Mouse (Mus musculus) heart, embryonic 16.5 days (tissue): ENCODE measurements around the gene AC124108.1. TPM values are rescaled to one million over a fixed set of nuclear protein-coding genes. Genes with fewer than 3 reads are reported as not detected.
A peak's percentile ranks its signal among the peaks of the same experiment; 100 is the strongest.

Experiments
- ATAC-seq: fragments of 200-750 bp; cut with Nextera tagmentation; replicated peaks from 2 replicates; pipeline ENCODE4 v1.8.0; 2017; ENCODE audit warnings: moderate number of reproducible peaks; ENCODE audit not compliant: insufficient read depth, low FRiP score; ENCODE audit errors: extremely low read depth
- H3K27ac ChIP-seq: fragments of 300-500 bp; sonication (generic); 2 replicates; pipeline ENCODE4 v1.5.1; 2014; ENCODE audit warnings: mild to moderate bottlenecking, low read length, control low read depth, moderate library complexity
- H3K27me3 ChIP-seq: fragments of 300-500 bp; sonication (generic); 2 replicates; pipeline ENCODE4 v1.6.1; 2014; ENCODE audit warnings: low read length, mixed read lengths; ENCODE audit not compliant: control insufficient read depth, insufficient read depth
- H3K36me3 ChIP-seq: fragments of 300-500 bp; sonication (generic); 2 replicates; pipeline ENCODE4 v1.6.1; 2014; ENCODE audit not compliant: control insufficient read depth, insufficient read depth
- H3K4me1 ChIP-seq: fragments of 300-500 bp; sonication (generic); 2 replicates; pipeline ENCODE4 v1.6.1; 2014; ENCODE audit warnings: low read length, mixed read lengths; ENCODE audit not compliant: control insufficient read depth, insufficient read depth
- H3K4me2 ChIP-seq: fragments of 300-500 bp; sonication (generic); 2 replicates; pipeline ENCODE4 v1.6.1; 2014; ENCODE audit warnings: low read depth, mild to moderate bottlenecking, control low read depth, low read length
- H3K4me3 ChIP-seq: fragments of 300-500 bp; sonication (generic); 2 replicates; pipeline ENCODE4 v1.5.1; 2014; ENCODE audit warnings: mild to moderate bottlenecking, control low read depth, low read length
- H3K9ac ChIP-seq: fragments of 300-500 bp; sonication (generic); 2 replicates; pipeline ENCODE4 v1.6.1; 2014; ENCODE audit warnings: low read length, control low read depth
- H3K9me3 ChIP-seq: fragments of 300-500 bp; sonication (generic); replicated peaks from 2 replicates; pipeline ENCODE4 v1.6.1; 2016; ENCODE audit warnings: low read length; ENCODE audit not compliant: control insufficient read depth
- WGBS: fragments of 180-500 bp; shearing (Covaris S2); extraction: QIAGEN DNeasy Blood & Tissue Kit; methylation state at CpG from one replicate; pipeline ENCODE4 v1.1.7; 2014; 5-methylcytosine and 5-hydroxymethylcytosine counted together
- polyA plus RNA-seq: library from polyadenylated mRNA; unstranded; fragments of >200 nt; fragmentation: Nextera tagmentation; extraction: Ambion mirVana; gene quantifications from 2 replicates; pipeline ENCODE4 v1.2.1, GENCODE M21; 2015

Gene AC124108.1
- polyA plus RNA-seq, 1 experiment from 2014 or later: not detected

GRCm38 (mm10) chr1:132195681-132196080 is 4.4 kb downstream of the AC124108.1 start:
- no peak overlapping the region for H3K4me3 ChIP-seq
- H3K27ac ChIP-seq: no peak overlapping the region
- no peaks in the 10 kb centered on the region for H3K36me3 ChIP-seq
- WGBS: 53% methylated on average over 5 of the region's 5 CpGs
- no peak overlapping the region for H3K4me2 ChIP-seq
- H3K4me1 ChIP-seq: peaks cover 13% of the 10 kb centered on the region
- no peak overlapping the region for H3K9ac ChIP-seq
- peaks cover 69% of the 10 kb centered on the region for H3K27me3 ChIP-seq
- no peaks in the 10 kb centered on the region for H3K9me3 ChIP-seq
- ATAC-seq: no peak

- H3K4me3 ChIP-seq: no peak overlapping the region
- peaks cover 8% of the 10 kb centered on the region for H3K4me1 ChIP-seq
- no peak overlapping the region for H3K4me2 ChIP-seq
- ATAC-seq: no peak
- H3K27ac ChIP-seq: no peak overlapping the region
- no peaks in the 10 kb centered on the region for H3K36me3 ChIP-seq
- no peak overlapping the region for H3K9ac ChIP-seq
- H3K27me3 ChIP-seq: peaks cover 64% of the 10 kb centered on the region
- WGBS: 48% methylated on average over 7 of the region's 7 CpGs
- no peaks in the 10 kb centered on the region for H3K9me3 ChIP-seq
These were observed 5.1 kb downstream of the AC124108.1 start for GRCm38 (mm10) chr1:132196337-132196736.

- Histone ChIP-seq H3K4me2 (no peak overlapping the region), H3K4me1 (peaks cover 8% of the 10 kb centered on the region), H3K36me3 (no peaks in the 10 kb centered on the region), H3K4me3 (no peak overlapping the region), H3K9ac (no peak overlapping the region), H3K27ac (no peak overlapping the region), H3K27me3 (peaks cover 51% of the 10 kb centered on the region), H3K9me3 (no peaks in the 10 kb centered on the region)
- 25% methylated on average over 9 of the region's 9 CpGs for WGBS
- no peak for ATAC-seq
These were observed 6.4 kb downstream of the AC124108.1 start for GRCm38 (mm10) chr1:132197666-132198065.

GRCm38 (mm10) chr1:132198401-132199071 is 7.3 kb downstream of the AC124108.1 start:
- ATAC-seq: no peak
- Histone ChIP-seq H3K4me2 (no peak overlapping the region), H3K4me1 (peaks cover 8% of the 10 kb centered on the region), H3K9ac (no peak overlapping the region), H3K36me3 (no peaks in the 10 kb centered on the region), H3K27me3 (peaks cover 43% of the 10 kb centered on the region), H3K27ac (no peak overlapping the region), H3K9me3 (no peaks in the 10 kb centered on the region), H3K4me3 (no peak overlapping the region)
- WGBS: 87% methylated on average over 16 of the region's 16 CpGs

- 78% methylated on average over 6 of the region's 6 CpGs for WGBS
- Histone ChIP-seq H3K27me3 (peaks cover 39% of the 10 kb centered on the region), H3K9me3 (no peaks in the 10 kb centered on the region)
These were observed 8.0 kb downstream of the AC124108.1 start for GRCm38 (mm10) chr1:132199244-132199643.

GRCm38 (mm10) chr1:132199934-132200333 is 8.7 kb downstream of the AC124108.1 start:
- Histone ChIP-seq H3K9ac (no peak overlapping the region), H3K4me1 (peaks cover 8% of the 10 kb centered on the region), H3K9me3 (no peaks in the 10 kb centered on the region), H3K36me3 (no peaks in the 10 kb centered on the region), H3K4me3 (no peak overlapping the region), H3K27me3 (peaks cover 36% of the 10 kb centered on the region), H3K27ac (no peak overlapping the region), H3K4me2 (peak overlapping the region; percentile 31)
- ATAC-seq: no peak
- 19% methylated on average over 12 of the region's 12 CpGs for WGBS

More at GRCm38 (mm10) chr1:132199244-132199643, 8.0 kb downstream of the AC124108.1 start:
- peaks cover 8% of the 10 kb centered on the region for H3K4me1 ChIP-seq
- H3K9ac ChIP-seq: no peak overlapping the region
- H3K36me3 ChIP-seq: no peaks in the 10 kb centered on the region
- H3K4me2 ChIP-seq: no peak overlapping the region
- H3K27ac ChIP-seq: no peak overlapping the region
- no peak overlapping the region for H3K4me3 ChIP-seq
- no peak for ATAC-seq

GRCm38 (mm10) chr1:132200562-132201510 is 9.6 kb downstream of the AC124108.1 start:
- H3K27me3 ChIP-seq: peaks cover 30% of the 10 kb centered on the region
- WGBS: 26% methylated on average over 11 of the region's 11 CpGs
- no peak for ATAC-seq
- peak overlapping the region; percentile 31 for H3K4me2 ChIP-seq
- H3K9ac ChIP-seq: no peak overlapping the region
- no peaks in the 10 kb centered on the region for H3K36me3 ChIP-seq
- H3K4me3 ChIP-seq: no peak overlapping the region
- no peak overlapping the region for H3K27ac ChIP-seq
- H3K9me3 ChIP-seq: no peaks in the 10 kb centered on the region
- peaks cover 8% of the 10 kb centered on the region for H3K4me1 ChIP-seq

GRCm38 (mm10) chr1:132201511-132201860 is 10.2 kb downstream of the AC124108.1 start:
- Histone ChIP-seq H3K9me3 (no peaks in the 10 kb centered on the region), H3K36me3 (no peaks in the 10 kb centered on the region), H3K4me2 (no peak overlapping the region), H3K4me3 (no peak overlapping the region), H3K4me1 (peaks cover 8% of the 10 kb centered on the region), H3K27me3 (peaks cover 28% of the 10 kb centered on the region), H3K9ac (no peak overlapping the region), H3K27ac (no peak overlapping the region)
- WGBS: 47% methylated on average over 4 of the region's 4 CpGs
- no peak for ATAC-seq

GRCm38 (mm10) chr1:132201936-132202335 is 10.7 kb downstream of the AC124108.1 start:
- Histone ChIP-seq H3K36me3 (no peaks in the 10 kb centered on the region), H3K4me3 (no peak overlapping the region), H3K4me2 (no peak overlapping the region), H3K4me1 (peaks cover 8% of the 10 kb centered on the region), H3K27me3 (peaks cover 27% of the 10 kb centered on the region), H3K27ac (no peak overlapping the region), H3K9me3 (no peaks in the 10 kb centered on the region), H3K9ac (no peak overlapping the region)
- ATAC-seq: no peak
- 62% methylated on average over 2 of the region's 2 CpGs for WGBS
